Mouse (Mus musculus) adrenal gland, adult (tissue): ENCODE measurements around the gene Spryd3.
"Not testable (repeated sequence)": the region's sequence is repeated elsewhere in the genome, so short reads cannot be mapped to it uniquely, and the experiment has no call there.

Experiments used
- DNase-seq, 2 experiments: peaks; one replicate each; pipeline ENCODE4 v3.0.0; 2022 to 2023; ENCODE audit warnings: low spot score in 1 of 2; ENCODE audit not compliant: inconsistent age in 2 of 2

Spryd3 gene

DNA sequence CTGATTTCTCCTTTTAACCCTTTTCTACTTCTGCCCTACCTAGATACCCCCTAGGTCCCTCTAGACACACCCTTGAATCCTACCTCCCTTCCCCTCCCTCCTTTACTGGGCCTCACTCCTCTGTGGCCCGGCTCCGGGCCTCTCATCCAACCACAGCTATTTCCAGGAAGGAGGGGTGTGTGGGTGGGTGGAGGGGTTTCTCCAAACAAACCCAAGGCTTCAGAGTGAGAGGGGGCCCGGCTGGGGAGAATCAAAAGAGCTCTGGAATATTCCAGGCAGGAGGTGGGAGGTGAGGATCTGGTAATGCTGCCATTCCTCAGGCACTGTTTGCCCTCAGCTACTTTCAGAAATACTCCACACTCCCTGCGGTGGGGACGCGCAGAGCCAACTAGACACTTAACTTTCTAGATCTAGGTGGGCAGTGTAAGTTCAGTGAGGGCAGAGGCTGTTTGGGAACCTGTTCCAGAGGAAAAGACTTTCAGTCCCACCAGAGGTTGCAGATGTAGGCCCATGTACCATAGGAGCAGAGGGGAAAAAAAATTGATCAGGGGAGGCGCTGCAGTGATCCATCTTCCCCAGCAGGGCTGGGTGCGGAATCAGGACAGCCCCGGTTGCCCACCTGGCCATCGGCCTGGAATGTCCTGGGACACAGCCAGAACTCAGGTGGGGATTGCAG is 34.9 kb downstream of the Spryd3 start:
- peak in 1 of 2 experiments; percentile 40 for DNase-seq

DNA sequence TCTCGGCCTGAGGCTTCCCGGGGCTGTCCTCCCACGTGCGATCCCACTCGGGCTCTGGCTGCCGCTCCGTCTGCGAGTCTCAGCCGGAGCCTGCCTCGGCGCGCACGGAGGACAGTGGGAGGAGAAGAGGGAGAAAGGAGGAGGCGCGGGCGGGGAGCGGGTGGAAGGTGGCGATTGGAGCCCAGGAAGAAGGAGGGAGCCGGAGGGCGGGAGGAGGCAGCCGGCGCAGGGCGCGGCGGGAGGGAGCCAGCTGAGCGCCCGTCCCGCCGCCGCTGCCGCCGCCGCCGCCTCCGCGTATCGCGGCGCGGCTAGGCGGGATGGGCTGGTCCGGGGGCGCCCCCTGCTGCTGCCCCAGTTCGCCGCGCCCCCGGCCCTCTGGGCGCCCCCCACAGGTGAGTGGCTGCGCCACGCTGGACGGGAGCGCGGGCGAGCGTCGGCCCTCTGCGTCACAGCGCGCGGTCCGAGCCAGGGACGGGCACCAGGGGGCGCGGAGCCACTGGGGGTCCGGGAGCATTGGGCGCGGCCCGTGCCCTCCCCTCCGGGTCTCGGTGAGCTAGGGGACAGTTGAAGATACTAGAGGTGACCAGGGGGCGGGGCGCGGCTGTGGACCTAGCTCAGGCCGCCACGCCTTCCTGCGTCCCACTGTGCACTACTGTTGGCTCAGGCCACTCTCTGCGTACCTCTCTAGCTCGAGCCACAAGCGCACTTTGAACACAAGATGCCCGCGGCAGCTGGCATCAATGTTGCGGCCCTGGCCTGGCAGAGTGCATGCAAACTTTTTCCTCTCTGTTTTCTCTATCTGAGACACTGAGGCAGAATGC is 35.7 kb downstream of the Spryd3 start, which contains the start of gene Tns2:
TSS of gene Tns2 (plus strand) at position 253 of the 821 bp plus-strand sequence.
- peak; percentile 92 to 96 for DNase-seq

DNA sequence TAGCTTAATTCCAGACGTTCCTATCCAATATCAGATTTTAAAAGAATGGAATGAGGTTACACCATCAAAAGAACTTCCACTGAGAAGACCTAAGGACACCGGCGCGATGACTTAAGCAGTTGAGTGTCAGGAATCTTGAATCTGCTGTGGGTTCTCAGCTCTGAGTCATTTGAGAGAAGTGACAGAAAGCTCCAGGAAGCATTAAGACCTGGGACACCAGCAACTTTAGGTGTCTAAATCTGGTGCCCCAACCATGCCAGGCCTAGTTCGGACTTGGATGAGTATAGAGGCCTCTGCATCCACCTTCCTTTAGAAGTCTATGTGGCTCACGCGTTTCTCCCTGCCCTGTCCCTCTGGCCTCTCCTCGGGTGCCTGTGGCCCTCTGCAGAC is 36.3 kb downstream of the Spryd3 start:
- no peak for DNase-seq

DNA sequence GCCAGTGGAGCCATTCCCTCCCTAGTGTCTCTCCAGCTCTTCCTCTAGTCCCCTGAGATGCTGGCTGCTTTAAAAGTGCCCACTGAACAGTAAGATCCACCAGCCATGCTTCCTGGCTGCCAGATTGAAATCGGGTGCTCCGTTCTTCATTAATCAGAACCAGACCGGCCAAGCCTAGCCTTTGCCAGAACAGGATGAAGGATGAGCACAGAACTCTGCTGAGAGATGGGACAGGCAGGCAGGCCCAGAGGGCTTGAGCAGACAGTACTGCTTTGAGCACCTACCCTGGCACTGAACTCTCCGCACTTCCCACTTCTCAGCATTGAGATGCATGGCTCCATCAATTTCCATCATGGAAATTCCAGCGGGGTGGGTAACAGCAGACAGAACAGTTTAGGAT is 36.8 kb downstream of the Spryd3 start:
- DNase-seq = peak; percentile 24 to 61

DNA sequence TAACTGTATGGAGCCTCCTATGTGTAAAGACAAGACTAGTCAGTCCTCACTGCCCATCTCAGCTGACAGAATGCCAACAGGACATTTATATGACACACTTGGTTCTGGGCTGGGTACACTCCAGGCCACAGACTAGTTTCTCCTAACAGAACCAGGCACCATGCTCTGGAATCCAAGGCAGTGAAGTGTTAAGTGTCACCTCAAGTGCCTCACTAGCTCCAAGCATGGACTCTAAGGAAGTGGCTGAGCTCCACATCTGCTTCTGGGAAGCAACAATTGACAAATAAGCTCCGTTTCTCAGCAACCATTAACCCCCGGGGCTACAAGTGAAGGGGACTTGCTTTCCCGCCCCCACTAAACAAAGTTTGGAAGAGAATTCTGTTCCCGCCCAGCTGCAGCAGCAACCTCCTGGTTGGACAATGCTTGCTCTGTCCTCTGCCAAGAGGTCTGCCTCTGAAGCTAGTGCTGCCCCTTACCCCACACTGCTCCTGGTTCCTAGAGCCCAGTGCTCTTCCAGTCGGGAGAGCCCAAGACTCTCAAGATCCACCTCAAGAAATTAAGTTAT is 38.0 kb downstream of the Spryd3 start:
- peak in 1 of 2 experiments; percentile 48 for DNase-seq

DNA sequence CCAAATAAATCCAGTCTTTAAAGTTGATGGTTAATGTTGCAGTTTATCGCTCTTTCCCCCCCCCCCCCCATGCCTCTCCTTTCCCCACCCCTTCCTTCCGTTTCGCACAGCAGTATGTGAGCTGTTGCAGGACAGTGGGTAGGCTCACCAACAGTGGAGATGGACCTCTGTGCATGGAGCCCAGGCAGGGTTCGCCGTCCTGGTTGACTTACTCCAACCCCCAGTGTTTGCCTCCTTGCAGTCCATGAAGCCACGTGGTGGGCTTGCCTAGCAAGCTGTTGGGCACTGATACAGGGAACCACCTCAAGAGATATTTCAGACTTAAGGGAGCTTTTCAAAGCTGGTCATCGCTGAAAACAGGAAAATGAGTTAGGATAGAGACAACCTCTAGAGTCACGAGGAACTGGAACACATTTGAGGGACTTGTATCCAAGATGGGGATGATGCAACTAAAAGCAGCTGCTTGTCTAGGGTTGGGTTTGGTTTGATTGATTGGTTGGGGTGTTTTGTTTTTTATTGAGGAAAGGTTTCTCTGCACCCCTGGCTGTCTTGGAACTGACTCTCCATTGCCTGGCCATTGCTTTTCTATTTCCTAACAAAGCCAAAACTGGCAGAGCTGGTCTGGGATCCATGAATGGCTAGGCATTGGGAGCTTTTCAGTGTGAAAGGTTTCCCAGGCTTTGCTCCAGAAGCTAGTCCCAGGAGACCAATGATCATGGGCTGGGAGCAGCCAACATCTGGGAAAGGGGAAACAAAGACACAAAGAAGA is 38.7 kb downstream of the Spryd3 start:
- peak in 1 of 2 experiments; percentile 71 for DNase-seq

DNA sequence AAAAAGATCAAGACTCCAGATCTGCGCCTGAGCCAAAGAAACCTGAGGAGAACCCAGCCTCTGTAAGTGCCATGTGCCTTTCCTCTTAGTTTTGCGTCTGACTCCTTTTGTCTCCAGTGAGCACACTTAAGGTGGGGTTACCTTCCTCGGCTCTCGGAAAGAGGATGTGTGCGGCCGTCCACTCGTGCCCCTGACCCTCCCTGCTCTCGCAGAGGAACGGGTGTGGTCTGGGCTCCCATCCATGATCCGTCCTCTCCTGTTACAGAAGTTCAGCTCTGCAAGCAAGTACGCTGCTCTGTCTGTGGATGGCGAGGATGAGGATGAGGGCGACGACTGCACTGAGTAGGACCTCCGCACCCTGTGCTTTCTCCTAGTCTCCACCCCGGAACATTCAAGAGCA is 41.0 kb downstream of the Spryd3 start:
- DNase-seq = peak in 1 of 2 experiments; percentile 44

DNA sequence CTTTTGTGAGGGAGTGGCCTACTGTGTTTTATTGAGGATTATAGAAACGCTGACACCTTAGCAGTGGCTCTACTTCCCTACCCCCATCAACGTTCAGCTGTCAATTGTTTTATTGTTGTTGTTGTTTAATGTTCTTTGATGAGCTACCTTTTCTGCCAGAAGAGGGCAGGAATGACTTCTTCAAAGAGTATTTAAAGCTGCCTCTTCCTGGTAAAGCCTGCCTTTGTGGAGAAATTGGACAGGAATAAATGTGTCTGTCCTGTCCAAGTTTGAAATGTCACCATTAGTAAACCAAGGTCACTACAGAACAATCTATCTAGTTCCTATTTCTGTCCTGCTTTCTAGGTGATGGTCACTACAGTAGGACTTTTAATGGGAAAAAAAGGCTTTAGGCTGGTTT is 41.9 kb downstream of the Spryd3 start:
- peak in 1 of 2 experiments; percentile 79 for DNase-seq

DNA sequence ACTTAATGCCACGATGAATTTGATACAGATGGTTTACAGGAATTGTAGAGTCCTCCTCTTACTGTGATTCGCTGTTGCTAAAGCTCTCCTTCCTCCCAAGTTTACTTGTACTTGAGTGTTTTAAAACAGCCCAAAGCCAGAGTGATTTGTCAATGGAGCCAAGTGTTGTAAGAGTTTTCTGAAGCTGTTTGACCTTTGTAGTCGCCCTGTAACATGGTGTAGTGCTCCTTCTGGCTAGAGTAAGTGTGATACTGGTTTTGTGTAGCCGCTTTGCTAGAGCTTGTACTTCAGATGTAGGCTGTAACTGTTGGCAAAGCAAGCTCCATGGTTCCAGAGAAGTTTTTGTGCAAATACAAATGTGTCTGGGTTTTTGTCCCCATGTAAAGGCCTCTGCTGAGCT is 43.8 kb downstream of the Spryd3 start:
- peak in 1 of 2 experiments; percentile 61 for DNase-seq

DNA sequence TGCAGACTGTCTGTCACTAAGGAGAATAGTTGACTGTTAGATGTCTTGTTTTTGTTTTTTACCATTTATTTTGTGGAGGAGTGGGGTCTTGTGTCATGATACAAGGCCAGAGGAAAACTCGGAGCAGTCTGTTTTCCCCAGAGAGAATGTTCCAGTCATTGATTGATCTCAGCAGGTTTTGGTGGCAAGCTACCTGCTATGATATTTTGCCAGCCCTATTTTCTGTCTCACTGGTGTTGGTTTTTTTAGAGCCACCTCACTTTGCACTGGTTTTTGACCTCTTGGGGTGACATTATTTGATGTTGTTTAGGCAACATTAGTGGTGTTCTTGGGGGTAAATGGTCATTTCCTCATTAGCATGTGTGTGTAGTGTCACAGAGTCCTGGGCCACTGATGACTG is 44.3 kb downstream of the Spryd3 start:
- no peak for DNase-seq

DNA sequence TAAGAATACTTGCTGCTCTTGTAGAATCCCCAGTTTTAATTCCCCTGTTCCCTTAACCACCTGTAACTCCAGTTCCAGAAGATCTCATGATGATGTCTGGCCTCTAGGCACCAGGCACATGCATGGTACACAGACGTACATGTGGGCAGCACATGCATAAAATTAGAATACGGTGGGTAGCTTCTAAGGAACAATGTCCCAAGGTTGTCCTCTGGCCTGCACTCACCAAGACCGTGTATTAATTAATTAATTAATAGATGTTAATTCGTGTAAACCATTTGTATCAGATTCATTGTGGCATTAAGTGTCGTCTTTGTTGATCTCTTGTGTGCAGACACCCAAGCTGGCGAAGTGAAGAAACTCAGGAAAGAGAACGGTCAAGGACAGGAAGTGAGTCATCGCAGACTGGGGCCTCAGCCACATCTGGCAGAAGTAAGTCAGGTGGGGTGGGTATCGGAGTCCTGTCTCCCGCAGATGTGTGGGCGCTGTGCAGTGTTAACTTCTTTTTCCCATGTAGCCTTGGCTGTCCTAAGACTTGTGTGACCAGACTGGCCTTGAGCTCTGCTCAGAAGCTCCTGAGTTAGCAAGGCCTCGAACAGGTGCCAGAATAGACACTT is 44.9 kb downstream of the Spryd3 start:
- DNase-seq = peak; percentile 77 to 90

DNA sequence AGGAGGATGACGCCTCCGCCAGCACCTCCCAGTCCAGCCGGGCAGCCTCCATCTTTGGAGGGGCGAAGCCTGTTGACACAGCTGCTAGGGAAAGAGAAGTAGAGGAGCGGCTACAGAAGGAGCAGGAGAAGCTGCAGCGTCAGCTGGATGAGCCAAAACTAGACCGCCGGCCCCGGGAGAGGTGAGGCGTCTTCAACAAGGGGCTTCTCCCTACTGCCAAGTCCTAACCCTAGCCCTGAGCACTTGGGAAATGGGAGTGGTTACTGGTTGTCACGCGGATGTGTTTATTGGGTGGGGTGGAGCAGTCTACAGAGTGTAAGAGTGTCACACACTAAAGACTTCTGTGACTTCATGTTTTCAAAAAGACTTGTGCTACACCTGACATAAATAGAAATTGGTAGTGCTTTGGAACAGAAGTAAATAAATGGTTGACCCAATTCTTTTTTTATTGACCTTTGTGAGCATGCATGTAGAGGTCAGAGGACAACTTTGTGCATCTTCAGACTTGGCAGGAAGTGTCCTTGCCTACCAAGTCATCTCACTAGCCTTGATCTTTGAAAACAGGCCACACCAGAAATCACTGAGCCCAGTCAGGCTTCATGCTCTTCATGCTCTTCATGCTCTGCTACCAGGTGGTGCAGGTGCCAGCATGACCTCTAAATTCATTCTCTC is 46.0 kb downstream of the Spryd3 start:
- DNase-seq = peak; percentile 32 to 60

DNA sequence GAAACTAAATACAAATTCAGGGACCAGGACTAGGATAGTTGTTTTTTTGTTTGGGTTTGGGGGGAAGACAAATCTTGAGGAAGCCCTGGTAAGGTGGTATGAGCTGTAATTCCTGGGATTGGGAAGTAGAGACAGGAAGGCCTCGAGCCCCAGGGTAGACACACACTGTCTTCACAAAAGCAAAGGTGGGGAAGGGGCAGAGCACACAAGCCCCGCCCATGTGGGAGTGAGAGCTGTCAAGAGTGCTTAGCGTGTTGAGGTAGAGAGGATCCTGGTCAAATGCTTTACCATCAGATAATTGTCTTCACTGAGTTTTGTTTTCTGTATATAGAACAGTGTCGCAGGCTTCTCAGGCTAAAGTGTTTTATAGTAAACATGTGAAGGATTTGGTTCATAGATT is 53.0 kb downstream of the Spryd3 start:
- no peak for DNase-seq

DNA sequence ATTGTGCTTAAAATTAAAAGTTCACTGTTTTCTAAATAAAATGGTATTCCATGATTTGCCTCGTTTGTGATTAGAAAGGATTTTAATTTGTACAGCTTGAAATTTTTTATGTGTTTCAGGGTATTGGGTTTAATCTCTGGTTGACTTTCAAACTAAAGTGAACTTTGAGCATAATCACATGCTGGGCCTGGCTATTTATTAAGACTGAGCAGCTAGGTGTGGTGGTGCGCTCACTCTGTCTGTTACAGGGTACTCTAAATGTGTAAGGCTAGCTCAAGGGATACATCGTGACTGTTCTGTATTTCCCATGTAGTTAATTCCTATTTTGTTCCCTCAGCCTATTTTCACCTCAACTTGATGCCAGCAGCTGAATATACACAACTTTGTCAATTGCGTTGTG is 53.9 kb downstream of the Spryd3 start:
- no peak for DNase-seq

DNA sequence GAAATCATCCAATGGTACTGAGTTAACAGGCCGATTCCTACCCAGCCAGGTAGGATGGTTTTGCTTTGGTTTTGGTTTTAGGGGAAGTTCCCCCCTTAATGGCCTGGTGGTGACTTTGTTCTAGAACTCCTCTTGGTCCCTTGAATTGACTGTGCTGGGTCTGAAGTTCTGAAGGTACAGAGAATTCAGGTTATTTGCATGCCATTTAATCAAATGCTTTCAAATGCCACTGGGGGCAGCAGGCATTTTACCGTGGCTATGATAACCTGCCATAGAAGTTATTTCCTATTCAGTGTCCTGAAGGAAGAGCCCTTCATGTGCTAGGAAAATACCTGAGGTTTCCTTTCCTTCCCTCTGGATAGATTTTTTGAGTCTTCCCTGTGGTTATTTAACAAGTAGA is 55.6 kb downstream of the Spryd3 start:
- no peak for DNase-seq

DNA sequence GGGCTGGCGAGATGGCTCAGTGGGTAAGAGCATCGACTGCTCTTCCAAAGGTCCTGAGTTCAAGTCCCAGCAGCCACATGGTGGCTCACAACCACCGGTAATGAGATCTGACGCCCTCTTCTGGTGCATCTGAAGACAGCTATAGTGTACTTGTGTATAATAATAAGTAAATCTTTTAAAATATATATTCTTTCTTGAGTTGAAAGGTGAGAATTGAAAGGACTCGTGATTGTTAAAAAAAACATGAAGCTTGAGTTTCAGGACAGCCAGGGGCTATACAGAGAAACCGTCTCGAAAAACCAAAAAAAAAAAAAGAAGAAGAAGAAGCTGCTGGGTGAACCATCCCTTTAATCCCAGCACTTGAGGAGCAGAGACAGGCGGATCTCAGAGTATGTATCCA is 56.1 kb downstream of the Spryd3 start:
- not testable (repeated sequence) for DNase-seq

DNA sequence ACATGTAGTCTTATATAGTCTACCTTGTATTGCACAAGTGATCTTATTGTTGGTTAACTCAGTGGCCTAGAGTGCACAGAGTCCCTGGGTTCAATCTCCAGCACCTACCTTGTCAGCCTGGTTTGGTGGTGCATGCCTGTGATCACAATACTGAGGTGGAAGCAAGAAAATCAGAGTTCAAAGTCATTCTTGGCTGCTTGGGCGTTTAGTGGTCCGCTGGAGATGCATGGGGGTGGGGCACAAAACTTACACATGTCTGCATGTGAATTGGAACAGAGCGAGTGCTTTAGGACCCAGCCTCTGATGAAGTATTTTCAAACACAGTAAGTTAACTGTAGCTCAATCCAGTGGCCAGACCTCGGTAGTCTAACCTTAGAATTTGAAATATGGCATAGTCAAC is 56.8 kb downstream of the Spryd3 start:
- DNase-seq = no peak

DNA sequence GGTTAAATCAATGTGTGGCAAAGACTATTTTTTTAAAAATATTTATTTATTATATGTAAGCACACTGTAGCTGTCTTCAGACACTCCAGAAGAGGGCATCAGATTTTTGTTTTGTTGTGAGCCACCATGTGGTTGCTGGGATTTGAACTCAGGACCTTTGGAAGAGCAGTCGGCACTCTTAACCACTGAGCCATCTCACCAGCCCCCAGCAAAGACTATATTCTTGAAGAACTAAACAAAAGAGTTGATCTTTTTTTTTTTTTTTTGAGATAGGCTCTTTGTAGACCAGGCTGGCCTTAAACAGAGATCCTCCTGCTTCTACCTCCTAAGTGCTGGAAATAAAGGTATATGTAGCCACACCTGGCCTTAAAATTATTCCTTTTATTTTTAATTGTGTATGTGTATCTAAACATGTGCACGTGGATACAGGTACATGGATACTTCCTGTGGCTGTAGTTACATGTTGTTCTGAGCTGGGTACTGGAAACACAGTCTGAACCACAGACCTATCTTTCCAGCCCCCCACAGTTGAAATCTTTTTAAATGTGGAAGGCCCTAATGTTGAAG is 58.8 kb downstream of the Spryd3 start:
- DNase-seq = no peak

DNA sequence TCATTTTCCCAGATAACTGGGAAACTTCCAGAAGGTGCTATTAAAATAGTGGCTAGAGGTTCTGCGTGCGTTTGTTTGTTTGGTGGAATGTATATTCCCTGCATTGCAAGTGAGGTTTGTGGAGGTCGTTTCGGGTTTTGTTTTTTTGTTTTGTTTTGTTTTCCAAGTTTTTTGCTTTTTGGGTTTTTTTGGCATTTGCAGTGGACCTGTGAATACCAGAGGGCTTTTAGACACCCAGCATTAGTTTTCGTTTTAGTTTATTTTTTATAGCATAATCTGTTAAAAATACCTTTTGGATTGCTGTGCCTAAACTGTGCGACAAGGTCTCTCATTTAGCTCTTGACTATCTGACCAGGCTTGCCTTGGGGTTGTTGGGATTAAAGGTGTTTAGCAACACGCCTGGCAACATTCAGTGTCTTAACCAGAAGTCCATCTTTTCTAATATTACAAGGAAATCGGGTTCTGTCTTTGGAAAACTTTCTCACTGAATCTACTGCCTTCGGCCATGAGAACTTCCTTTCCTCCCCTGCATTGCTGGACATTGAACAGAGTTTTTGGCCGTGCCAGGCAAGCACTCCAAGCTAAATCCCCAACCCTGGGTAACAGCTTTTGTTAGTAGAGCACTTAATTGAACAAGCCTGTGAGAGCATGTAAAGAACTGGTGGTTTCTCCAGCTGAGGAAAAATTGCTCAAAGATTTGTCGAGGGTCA is 61.0 kb downstream of the Spryd3 start:
- DNase-seq = no peak
